Mouse (Mus musculus) stomach, embryonic 16.5 days (tissue): ENCODE results near the gene Smim22. TPM values are rescaled to one million over a fixed set of nuclear protein-coding genes. Genes with fewer than 3 reads are reported as not detected.

Experiments used
- ATAC-seq: fragments of 200-750 bp; cut with Nextera tagmentation; 2 replicates; pipeline ENCODE4 v1.8.0; 2017; ENCODE audit warnings: moderate number of reproducible peaks, moderate TSS enrichment; ENCODE audit not compliant: insufficient read depth, low FRiP score
- H3K27ac ChIP-seq: fragments of 300-500 bp; sonication (generic); 2 replicates; pipeline ENCODE4 v1.5.1; 2014; ENCODE audit warnings: low read length
- H3K27me3 ChIP-seq: fragments of 300-500 bp; sonication (generic); 2 replicates; pipeline ENCODE4 v1.6.1; 2014; ENCODE audit warnings: low read length, control low read depth, mixed read lengths; ENCODE audit not compliant: control insufficient read depth, insufficient read depth
- H3K36me3 ChIP-seq: fragments of 300-500 bp; sonication (generic); 2 replicates; pipeline ENCODE4 v1.6.1; 2014; ENCODE audit warnings: low read length; ENCODE audit not compliant: control insufficient read depth, insufficient read depth
- H3K4me1 ChIP-seq: fragments of 300-500 bp; sonication (generic); 2 replicates; pipeline ENCODE4 v1.6.1; 2014; ENCODE audit warnings: low read length, control low read depth, mixed read lengths; ENCODE audit not compliant: control insufficient read depth, insufficient read depth
- H3K4me2 ChIP-seq: fragments of 300-500 bp; sonication (generic); 2 replicates; pipeline ENCODE4 v1.6.1; 2014; ENCODE audit warnings: low read depth, low read length, mixed read lengths
- H3K4me3 ChIP-seq: fragments of 300-500 bp; sonication (generic); replicated peaks from 2 replicates; pipeline ENCODE4 v1.5.1; 2014; ENCODE audit warnings: mild to moderate bottlenecking, low read length
- H3K9ac ChIP-seq: fragments of 300-500 bp; sonication (generic); 2 replicates; pipeline ENCODE4 v1.6.1; 2014; ENCODE audit warnings: low read length
- H3K9me3 ChIP-seq: fragments of 300-500 bp; sonication (generic); replicated peaks from 2 replicates; pipeline ENCODE4 v1.6.1; 2016; ENCODE audit warnings: low read length, control low read depth; ENCODE audit not compliant: control insufficient read depth
- WGBS: fragments of 180-500 bp; shearing (Covaris S2); extraction: QIAGEN DNeasy Blood & Tissue Kit; methylation state at CpG from one replicate; pipeline ENCODE4 v1.1.7; 2014; 5-methylcytosine and 5-hydroxymethylcytosine counted together
- polyA plus RNA-seq: library from polyadenylated mRNA; unstranded; fragments of >200 nt; fragmentation: Nextera tagmentation; extraction: Ambion mirVana; gene quantifications from 2 replicates; pipeline ENCODE4 v1.2.1, GENCODE M21; 2015

The Smim22 gene
- polyA plus RNA-seq, 1 experiment from 2014 or later: 68.8 TPM

GRCm38 (mm10) chr16:5014578-5014977 lies 7.5 kb downstream of the Smim22 start:
- Histone ChIP-seq H3K4me2 (no peak overlapping the region), H3K36me3 (peaks cover 30% of the 10 kb centered on the region), H3K9me3 (no peaks in the 10 kb centered on the region), H3K4me1 (peaks cover 11% of the 10 kb centered on the region), H3K27me3 (no peaks in the 10 kb centered on the region), H3K9ac (no peak overlapping the region), H3K4me3 (no peak overlapping the region), H3K27ac (no peak overlapping the region)
- ATAC-seq: no peak
- WGBS: 90% methylated on average over 4 of the region's 4 CpGs

GRCm38 (mm10) chr16:5024021-5024420 lies 16.9 kb downstream of the Smim22 start:
- WGBS: 89% methylated on average over 3 of the region's 3 CpGs
- Histone ChIP-seq H3K27me3 (no peaks in the 10 kb centered on the region), H3K4me1 (no peaks in the 10 kb centered on the region), H3K4me3 (no peak overlapping the region), H3K36me3 (peaks cover 53% of the 10 kb centered on the region), H3K9ac (no peak overlapping the region), H3K9me3 (no peaks in the 10 kb centered on the region), H3K27ac (no peak overlapping the region), H3K4me2 (no peak overlapping the region)
- no peak for ATAC-seq

- Histone ChIP-seq H3K4me1 (no peaks in the 10 kb centered on the region), H3K27me3 (no peaks in the 10 kb centered on the region), H3K4me2 (no peak overlapping the region), H3K27ac (no peak overlapping the region), H3K9ac (no peak overlapping the region), H3K36me3 (peaks cover 58% of the 10 kb centered on the region), H3K9me3 (no peaks in the 10 kb centered on the region), H3K4me3 (no peak overlapping the region)
- WGBS: 41% methylated on average over 2 of the region's 2 CpGs
- ATAC-seq: 0 out of 2 replicates have a peak, but pooled peaks have one; percentile 29
Measured at GRCm38 (mm10) chr16:5029847-5030246, 22.8 kb downstream of the Smim22 start.

GRCm38 (mm10) chr16:5035591-5035990 lies 28.5 kb downstream of the Smim22 start:
- H3K4me3 ChIP-seq: no peak overlapping the region
- no peak overlapping the region for H3K9ac ChIP-seq
- 93% methylated on average over 3 of the region's 3 CpGs for WGBS
- no peak for ATAC-seq
- no peak overlapping the region for H3K4me2 ChIP-seq
- no peaks in the 10 kb centered on the region for H3K27me3 ChIP-seq
- no peak overlapping the region for H3K27ac ChIP-seq
- H3K9me3 ChIP-seq: no peaks in the 10 kb centered on the region
- H3K4me1 ChIP-seq: no peaks in the 10 kb centered on the region
- H3K36me3 ChIP-seq: peaks cover 61% of the 10 kb centered on the region

GRCm38 (mm10) chr16:5036649-5037234 lies 29.7 kb downstream of the Smim22 start:
- no peak for ATAC-seq
- Histone ChIP-seq H3K36me3 (peaks cover 58% of the 10 kb centered on the region), H3K4me2 (no peak overlapping the region), H3K4me3 (no peak overlapping the region), H3K27ac (no peak overlapping the region), H3K9me3 (no peaks in the 10 kb centered on the region), H3K27me3 (no peaks in the 10 kb centered on the region), H3K4me1 (no peaks in the 10 kb centered on the region), H3K9ac (no peak overlapping the region)
- WGBS: 82% methylated on average over 5 of the region's 5 CpGs

GRCm38 (mm10) chr16:5045322-5045721 lies 38.2 kb downstream of the Smim22 start:
- H3K36me3 ChIP-seq: peaks cover 20% of the 10 kb centered on the region; the same call in 1 of the 2 replicates

GRCm38 (mm10) chr16:5049182-5049773 lies 42.2 kb downstream of the Smim22 start:
- H3K4me3 ChIP-seq: peak overlapping the region; percentile 98
- 0 out of 2 replicates have a peak, but pooled peaks cover 4% of the 10 kb centered on the region for H3K36me3 ChIP-seq
- ATAC-seq: peak; percentile 61
- H3K9ac ChIP-seq: peak overlapping the region; percentile 97
- WGBS: under 1% methylated on average over 38 of the region's 38 CpGs
- no peaks in the 10 kb centered on the region for H3K27me3 ChIP-seq
- peak overlapping the region; percentile 89 for H3K27ac ChIP-seq
- H3K9me3 ChIP-seq: no peaks in the 10 kb centered on the region
- peaks cover 19% of the 10 kb centered on the region for H3K4me1 ChIP-seq
- H3K4me2 ChIP-seq: peak overlapping the region; percentile 75

More at GRCm38 (mm10) chr16:5045322-5045721, 38.2 kb downstream of the Smim22 start:
- 94% methylated on average over 3 of the region's 3 CpGs for WGBS
- Histone ChIP-seq H3K4me2 (no peak overlapping the region), H3K4me3 (no peak overlapping the region), H3K9me3 (no peaks in the 10 kb centered on the region), H3K4me1 (peaks cover 11% of the 10 kb centered on the region), H3K27me3 (no peaks in the 10 kb centered on the region), H3K9ac (no peak overlapping the region), H3K27ac (no peak overlapping the region)
- no peak for ATAC-seq

- Histone ChIP-seq H3K4me1 (peaks cover 19% of the 10 kb centered on the region), H3K9ac (peak within 1 kb of the TSS; percentile 97), H3K9me3 (no peaks in the 10 kb centered on the region), H3K27ac (peak within 1 kb of the TSS; percentile 98), H3K27me3 (no peaks in the 10 kb centered on the region), H3K4me3 (peak within 1 kb of the TSS; percentile 98), H3K36me3 (0 out of 2 replicates have a peak, but pooled peaks cover 3% of the 10 kb centered on the region), H3K4me2 (peak within 1 kb of the TSS; percentile 97)
- ATAC-seq: peak; percentile 99
- under 1% methylated on average over 56 of the region's 56 CpGs for WGBS
Measured at GRCm38 (mm10) chr16:5049774-5050234, 42.7 kb downstream of the Smim22 start, which contains the start of the genes Glyr1 and Ubn1. Gene Glyr1 (minus strand): TSS chr16:5049863. Gene Ubn1 (plus strand): TSS chr16:5050057.
